Mouse (Mus musculus): ENCODE results near the gene 4930505A04Rik.

GRCm38 (mm10) chr11:30497151-30497550 lies 25.5 kb upstream of the 4930505A04Rik start:
- TF ChIP-seq CTCF (IDR thresholded peaks at IDR 0.05; ENCODE audit: extremely low read depth, insufficient read length, insufficient replicate concordance, low read depth, low read length) (no peak), POLR2A (IDR thresholded peaks at IDR 0.05; ENCODE audit: low read depth, low read length) (no peak)
